Mouse (Mus musculus): ENCODE results near the gene Blm. TPM values are rescaled to one million over a fixed set of nuclear protein-coding genes. Genes with fewer than 3 reads are reported as not detected.
A peak's percentile ranks its signal among the peaks of the same experiment; 100 is the strongest.

The Blm gene
- polyA plus RNA-seq, 1 experiment: 1.4 TPM

DNA sequence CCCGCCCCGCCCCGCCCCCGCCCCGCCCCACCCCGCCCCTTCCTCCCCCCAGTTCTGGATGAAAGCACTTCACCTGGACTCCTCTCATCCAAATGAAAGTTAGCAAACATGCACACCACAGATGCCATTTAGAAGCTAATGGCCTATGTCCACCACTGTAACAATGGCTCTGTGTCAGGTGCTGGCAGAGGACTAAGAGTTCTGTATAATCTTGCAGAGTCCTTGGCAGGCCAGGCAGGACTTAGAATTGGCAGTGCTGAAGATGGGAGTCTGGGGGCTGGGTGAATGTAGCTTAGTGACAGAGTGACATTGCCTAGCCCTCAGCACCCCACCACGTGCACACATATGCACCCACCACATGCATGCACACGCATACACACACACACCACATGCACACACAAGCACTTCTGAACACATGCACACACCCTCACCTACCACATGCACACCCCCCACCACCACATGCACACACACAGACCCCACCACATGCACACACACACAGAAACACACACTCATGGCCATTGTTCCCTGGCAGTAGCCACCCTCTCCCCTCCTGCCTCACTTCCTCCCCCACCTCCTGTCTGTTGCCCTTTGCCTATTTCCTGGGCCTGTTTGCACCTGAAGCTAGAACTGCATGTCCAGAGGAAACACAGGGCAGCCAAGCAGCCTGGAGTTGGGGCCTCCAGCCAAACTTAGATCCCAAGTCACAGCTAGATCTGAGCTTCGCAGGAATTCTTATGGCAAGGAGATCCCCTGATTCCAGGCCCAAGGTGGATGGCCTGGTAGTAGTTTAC, 121.2 kb downstream of the Blm start:
- TF ChIP-seq CTCF (IDR thresholded peaks at IDR 0.05; ENCODE audit: extremely low read depth, insufficient read length, insufficient replicate concordance, low read depth, low read length): no peak
- TF ChIP-seq POLR2A (IDR thresholded peaks at IDR 0.05; ENCODE audit: low read depth, low read length): no peak
- WGBS: 64% methylated on average over 9 of the region's 9 CpGs

DNA sequence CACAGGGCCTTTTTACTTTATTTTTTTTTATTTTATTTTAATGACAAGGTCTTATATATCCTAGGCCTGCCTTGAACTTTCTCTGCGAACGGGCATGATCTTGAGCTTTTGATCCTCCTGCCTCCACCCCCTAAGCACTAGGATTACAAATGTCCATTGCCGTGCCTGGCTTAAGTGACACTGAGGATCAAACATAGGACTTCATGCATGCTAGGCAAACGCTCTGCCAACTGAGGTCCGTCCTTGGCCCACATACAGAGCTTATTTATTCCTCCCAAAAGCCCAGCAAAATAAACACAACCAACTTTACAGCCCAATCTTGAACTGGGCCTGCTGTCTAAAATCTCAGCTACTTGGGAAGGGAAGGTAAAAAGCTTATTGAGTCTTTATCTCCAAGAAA, 122.1 kb downstream of the Blm start:
- H3K27me3 ChIP-seq (ENCODE audit: control insufficient read depth, insufficient read depth, low read length): no peaks in the 10 kb centered on the region
- 86% methylated on average over 5 of the region's 5 CpGs for WGBS
- H3K36me3 ChIP-seq (ENCODE audit: control insufficient read depth, insufficient read depth, low read length): no peaks in the 10 kb centered on the region
- H3K4me1 ChIP-seq (ENCODE audit: control insufficient read depth, insufficient read depth, insufficient read length, low read length): peaks cover 4% of the 10 kb centered on the region
- TF ChIP-seq CTCF (IDR thresholded peaks at IDR 0.05; ENCODE audit: extremely low read depth, insufficient read length, insufficient replicate concordance, low read depth, low read length): no peak
- TF ChIP-seq POLR2A (IDR thresholded peaks at IDR 0.05; ENCODE audit: low read depth, low read length): no peak
- H3K27ac ChIP-seq (ENCODE audit: insufficient read depth, low read depth, low read length): no peak overlapping the region
- H3K4me3 ChIP-seq (ENCODE audit: low read depth, low read length): no peak overlapping the region

More for the DNA sequence above, 121.2 kb downstream of the Blm start:
- no peaks in the 10 kb centered on the region for H3K36me3 ChIP-seq (ENCODE audit: control insufficient read depth, insufficient read depth, low read length)
- H3K4me3 ChIP-seq (ENCODE audit: low read depth, low read length): no peak overlapping the region
- no peak overlapping the region for H3K27ac ChIP-seq (ENCODE audit: insufficient read depth, low read depth, low read length)
- H3K27me3 ChIP-seq (ENCODE audit: control insufficient read depth, insufficient read depth, low read length): no peaks in the 10 kb centered on the region
- H3K4me1 ChIP-seq (ENCODE audit: control insufficient read depth, insufficient read depth, insufficient read length, low read length): peaks cover 4% of the 10 kb centered on the region; the same call in 1 of the 2 replicates

DNA sequence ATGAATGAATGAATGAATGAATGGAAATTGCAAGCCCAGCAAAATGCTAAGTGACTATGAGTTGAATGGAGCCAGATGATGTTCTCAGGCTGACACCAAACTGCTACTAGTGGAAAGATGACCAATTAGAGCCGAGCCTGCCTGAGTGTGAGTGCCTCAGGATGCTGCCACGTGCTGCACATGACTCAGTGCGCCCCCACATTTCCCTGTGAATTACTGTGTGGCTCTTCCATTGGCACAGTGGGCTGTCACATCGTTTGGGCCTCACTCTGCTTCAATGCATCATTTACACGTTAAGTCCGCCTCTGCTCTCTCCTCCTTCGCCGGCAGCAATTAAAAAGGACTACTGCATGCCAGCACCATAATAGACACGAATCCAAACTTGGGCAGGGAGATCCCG, 122.6 kb downstream of the Blm start:
- 89% methylated on average over 10 of the region's 10 CpGs for WGBS
- TF ChIP-seq POLR2A (IDR thresholded peaks at IDR 0.05; ENCODE audit: low read depth, low read length) (no peak), CTCF (IDR thresholded peaks at IDR 0.05; ENCODE audit: extremely low read depth, insufficient read length, insufficient replicate concordance, low read depth, low read length) (no peak)

DNA sequence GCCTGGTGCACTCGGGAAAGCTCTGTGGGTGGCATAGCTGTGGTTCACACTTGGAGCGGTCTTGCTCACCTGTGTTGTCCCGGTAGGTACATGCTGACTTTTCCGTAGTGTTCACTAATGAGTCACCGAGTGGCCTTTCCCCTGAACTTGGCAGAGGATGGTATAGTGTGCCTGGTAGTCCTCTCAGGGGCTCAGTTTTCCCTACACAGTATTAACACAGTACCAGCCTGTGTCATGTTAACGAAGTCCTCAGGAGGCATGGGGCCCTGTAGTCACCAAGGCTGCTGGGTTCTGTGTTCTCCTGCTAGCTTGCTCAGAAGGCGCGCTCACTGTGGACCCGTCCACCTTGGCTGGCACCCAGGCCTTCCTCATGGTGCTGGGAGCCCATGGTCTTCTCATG, 124.5 kb downstream of the Blm start:
- no peak overlapping the region for H3K27ac ChIP-seq (ENCODE audit: insufficient read depth, low read depth, low read length)
- TF ChIP-seq CTCF (IDR thresholded peaks at IDR 0.05; ENCODE audit: extremely low read depth, insufficient read length, insufficient replicate concordance, low read depth, low read length) (no peak), POLR2A (IDR thresholded peaks at IDR 0.05; ENCODE audit: low read depth, low read length) (no peak)
- no peaks in the 10 kb centered on the region for H3K36me3 ChIP-seq (ENCODE audit: control insufficient read depth, insufficient read depth, low read length)
- no peaks in the 10 kb centered on the region; the same call in 1 of the 2 replicates for H3K4me1 ChIP-seq (ENCODE audit: control insufficient read depth, insufficient read depth, insufficient read length, low read length)
- WGBS: 83% methylated on average over 9 of the region's 9 CpGs
- H3K27me3 ChIP-seq (ENCODE audit: control insufficient read depth, insufficient read depth, low read length): no peaks in the 10 kb centered on the region
- no peak overlapping the region for H3K4me3 ChIP-seq (ENCODE audit: low read depth, low read length)

More for the DNA sequence above, 122.6 kb downstream of the Blm start:
- Histone ChIP-seq H3K36me3 (ENCODE audit: control insufficient read depth, insufficient read depth, low read length) (no peaks in the 10 kb centered on the region), H3K27me3 (ENCODE audit: control insufficient read depth, insufficient read depth, low read length) (no peaks in the 10 kb centered on the region), H3K4me1 (ENCODE audit: control insufficient read depth, insufficient read depth, insufficient read length, low read length) (peaks cover 4% of the 10 kb centered on the region), H3K27ac (ENCODE audit: insufficient read depth, low read depth, low read length) (no peak overlapping the region), H3K4me3 (ENCODE audit: low read depth, low read length) (no peak overlapping the region)

DNA sequence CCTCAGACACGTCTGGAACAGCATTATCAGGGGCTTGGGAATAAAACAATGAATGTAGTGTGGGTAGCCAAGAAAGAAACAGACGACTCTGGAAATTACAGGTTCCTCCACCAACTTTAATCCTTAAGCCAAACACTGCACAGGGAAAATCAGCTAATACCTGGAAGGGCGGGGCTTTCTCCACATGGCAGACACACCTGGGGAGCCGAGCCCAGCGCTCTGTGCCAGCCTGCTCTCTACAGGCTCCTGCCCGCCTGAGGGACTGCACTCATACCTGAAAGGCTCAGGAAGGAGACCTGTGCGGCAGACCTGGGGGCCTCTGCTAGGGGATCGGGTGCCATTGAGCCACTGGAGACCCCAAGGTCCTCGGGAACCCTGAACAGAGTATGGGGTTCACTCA, 127.2 kb downstream of the Blm start:
- WGBS: 35% methylated on average over 9 of the region's 9 CpGs

DNA sequence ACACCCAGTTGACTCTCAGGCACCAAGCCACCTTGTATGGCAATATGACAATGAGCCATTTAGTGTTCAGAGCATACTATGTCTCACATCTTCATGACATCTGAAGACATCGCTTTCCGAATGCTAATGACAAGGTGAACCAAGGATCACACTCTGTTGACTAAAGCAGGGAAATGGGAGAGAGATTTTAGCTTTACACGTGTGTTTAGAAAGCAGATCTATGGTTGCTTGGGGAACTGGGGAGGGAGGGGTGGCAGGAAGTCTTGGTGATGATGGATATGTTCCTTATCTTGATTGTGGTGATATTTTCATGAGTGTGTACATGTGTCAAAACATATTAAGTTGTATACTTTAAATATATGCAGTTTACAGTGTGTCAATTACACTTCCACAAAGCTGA, 128.7 kb downstream of the Blm start:
- WGBS: 90% methylated on average over 3 of the region's 3 CpGs
- H3K4me1 ChIP-seq (ENCODE audit: control insufficient read depth, insufficient read depth, insufficient read length, low read length): peaks cover 2% of the 10 kb centered on the region
- no peak overlapping the region for H3K27ac ChIP-seq (ENCODE audit: insufficient read depth, low read depth, low read length)
- H3K27me3 ChIP-seq (ENCODE audit: control insufficient read depth, insufficient read depth, low read length): no peaks in the 10 kb centered on the region
- no peak for TF ChIP-seq CTCF (IDR thresholded peaks at IDR 0.05; ENCODE audit: extremely low read depth, insufficient read length, insufficient replicate concordance, low read depth, low read length)
- no peak for TF ChIP-seq POLR2A (IDR thresholded peaks at IDR 0.05; ENCODE audit: low read depth, low read length)
- H3K4me3 ChIP-seq (ENCODE audit: low read depth, low read length): no peak overlapping the region
- no peaks in the 10 kb centered on the region for H3K36me3 ChIP-seq (ENCODE audit: control insufficient read depth, insufficient read depth, low read length)

More for the DNA sequence above, 127.2 kb downstream of the Blm start:
- Histone ChIP-seq H3K4me1 (ENCODE audit: control insufficient read depth, insufficient read depth, insufficient read length, low read length) (no peaks in the 10 kb centered on the region; the same call in 1 of the 2 replicates), H3K4me3 (ENCODE audit: low read depth, low read length) (no peak overlapping the region), H3K27me3 (ENCODE audit: control insufficient read depth, insufficient read depth, low read length) (no peaks in the 10 kb centered on the region), H3K36me3 (ENCODE audit: control insufficient read depth, insufficient read depth, low read length) (no peaks in the 10 kb centered on the region), H3K27ac (ENCODE audit: insufficient read depth, low read depth, low read length) (no peak overlapping the region)
- TF ChIP-seq CTCF (IDR thresholded peaks at IDR 0.05; ENCODE audit: extremely low read depth, insufficient read length, insufficient replicate concordance, low read depth, low read length) (no peak), POLR2A (IDR thresholded peaks at IDR 0.05; ENCODE audit: low read depth, low read length) (no peak)

DNA sequence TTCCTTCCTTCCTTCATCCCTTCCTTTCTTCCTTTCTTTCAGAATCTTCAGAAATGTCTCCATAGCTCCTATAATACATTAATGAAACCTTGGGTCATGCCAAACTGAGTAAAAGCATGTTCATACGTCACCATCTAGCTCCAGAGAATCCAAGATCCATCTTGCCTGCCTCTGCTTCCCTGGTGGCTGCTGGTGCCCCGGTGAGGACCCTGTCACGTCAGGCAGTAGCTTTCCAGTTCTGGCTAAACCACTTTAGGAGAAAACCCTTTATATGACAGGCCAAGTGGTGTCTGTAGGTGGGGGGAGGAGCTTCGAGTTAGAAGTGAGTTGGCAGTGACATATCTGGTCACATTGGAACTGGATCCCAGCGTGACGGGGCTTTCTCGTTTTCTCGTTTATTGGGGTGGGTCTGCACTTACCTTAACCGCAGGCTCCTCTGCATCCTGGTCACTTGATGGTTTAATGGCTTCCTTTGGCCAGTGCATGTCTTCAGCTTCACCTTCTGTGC, 129.7 kb downstream of the Blm start, which contains the start of gene Furin:
Gene Furin (minus strand): TSS at position 249 of the 508 bp plus-strand sequence.
- peak within 1 kb of the TSS; percentile 12; the same call in 1 of the 2 replicates for H3K4me3 ChIP-seq (ENCODE audit: low read depth, low read length)
- 79% methylated on average over 9 of the region's 9 CpGs for WGBS
- H3K36me3 ChIP-seq (ENCODE audit: control insufficient read depth, insufficient read depth, low read length): no peaks in the 10 kb centered on the region
- H3K4me1 ChIP-seq (ENCODE audit: control insufficient read depth, insufficient read depth, insufficient read length, low read length): peaks cover 10% of the 10 kb centered on the region
- TF ChIP-seq POLR2A (IDR thresholded peaks at IDR 0.05; ENCODE audit: low read depth, low read length): no peak
- TF ChIP-seq CTCF (IDR thresholded peaks at IDR 0.05; ENCODE audit: extremely low read depth, insufficient read length, insufficient replicate concordance, low read depth, low read length): no peak
- no peaks in the 10 kb centered on the region for H3K27me3 ChIP-seq (ENCODE audit: control insufficient read depth, insufficient read depth, low read length)
- H3K27ac ChIP-seq (ENCODE audit: insufficient read depth, low read depth, low read length): no peak within 1 kb of the TSS

Other genes starting within 250 kb of the Blm start
- gene Prc1, start 240.7 kb downstream of the Blm start, polyA plus RNA-seq (2012; rRNA removed): 6.6 and 15.0 TPM in 2 replicates
- gene Rccd1, start 210.7 kb downstream of the Blm start, polyA plus RNA-seq (2012; rRNA removed): 3.0 and 3.3 TPM in 2 replicates
- gene Unc45a, start 194.1 kb downstream of the Blm start, polyA plus RNA-seq (2012; rRNA removed): 37.1 and 66.6 TPM in 2 replicates
- gene Hddc3, start 192.0 kb downstream of the Blm start, polyA plus RNA-seq (2012; rRNA removed): 5.2 and 7.2 TPM in 2 replicates
- gene Man2a2, start 163.7 kb downstream of the Blm start, polyA plus RNA-seq (2012; rRNA removed): 16.8 and 30.2 TPM in 2 replicates
- gene Fes, start 147.2 kb downstream of the Blm start, polyA plus RNA-seq (2012; rRNA removed): 15.2 and 16.6 TPM in 2 replicates
- 75.2 and 117 TPM in 2 replicates for gene Furin, start 129.7 kb downstream of the Blm start, polyA plus RNA-seq (2012; rRNA removed)
- 11.0 and 15.7 TPM in 2 replicates for gene Crtc3, start 153.8 kb upstream of the Blm start, polyA plus RNA-seq (2012; rRNA removed)